9 mouse cellular contexts compared by ENCODE assay signal in the genomic region with DNA sequence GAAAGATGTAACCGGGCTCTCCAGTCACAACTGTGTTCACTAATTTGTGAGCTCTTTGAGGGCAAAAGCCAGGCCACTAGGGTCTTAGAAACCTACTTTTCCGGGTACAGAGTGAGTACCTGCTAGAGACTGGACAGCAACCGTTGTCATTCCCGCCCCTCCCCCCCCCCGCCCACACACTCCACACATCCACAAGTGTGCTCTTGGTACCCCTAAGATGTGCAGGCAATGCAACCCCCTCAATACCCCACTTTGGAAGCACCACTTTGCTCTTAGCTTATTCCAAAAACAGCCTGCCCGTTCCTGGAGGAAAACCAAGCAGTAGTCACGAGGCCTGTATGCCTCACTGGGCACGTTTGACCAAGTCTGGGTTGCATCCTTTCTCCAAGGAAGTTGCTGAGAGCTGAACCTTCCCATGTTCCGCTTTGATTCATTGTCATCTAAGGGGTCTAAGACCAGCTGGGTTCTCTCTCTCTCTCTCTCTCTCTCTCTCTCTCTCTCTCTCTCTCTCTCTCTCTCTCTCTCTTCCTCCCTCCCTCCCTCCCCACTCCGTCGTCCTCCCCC. TPM values are rescaled to one million over a fixed set of nuclear protein-coding genes. Genes with fewer than 3 reads are reported as not detected.
DNase-seq lines count a peak whose midpoint lies in the region; ATAC-seq and TF ChIP-seq lines count a peak whose summit lies in the region.
"Had no signal": no experiment of that assay in that cellular context is flagged by ENCODE, and none has a peak within 500 bp of the region (broad histone marks: within the 10 kb centered on the region; RNA-seq: fewer than 3 reads in every experiment).

No protein-coding gene starts in this region.

- H3K27me3 ChIP-seq in hindbrain, embryonic 14.5 days (ENCODE audit: control insufficient read depth, insufficient read depth, low read length): no peaks in the 10 kb centered on the region; the same call in 1 of the 2 replicates
- H3K27me3 ChIP-seq in midbrain, postnatal 0 days (ENCODE audit: insufficient read depth, low read length): peaks cover 5% of the 10 kb centered on the region; the same call in 1 of the 2 replicates
- peaks cover 46% of the 10 kb centered on the region for H3K27me3 ChIP-seq in lung, postnatal 0 days (replicated peaks; ENCODE audit: insufficient read depth, low read length)

- TF ChIP-seq EP300 in lung, postnatal 0 days (IDR thresholded peaks at IDR 0.05): no peak

- peak; percentile 28 for DNase-seq in embryo, embryonic 10 days (ENCODE audit: low spot score)
- DNase-seq in embryo, embryonic 9.5 days (ENCODE audit: extremely low spot score): no peak
- DNase-seq in cerebellum, postnatal 10 days: peak; percentile 70 to 73
- DNase-seq in hindbrain, embryonic 14.5 days (ENCODE audit: low spot score): peak; percentile 58
- peak; percentile 43 for DNase-seq in midbrain, postnatal 0 days (ENCODE audit: low spot score)
- no peak for DNase-seq in ovary, postnatal 36 days (ENCODE audit: low spot score)
- DNase-seq in lung, postnatal 0 days (ENCODE audit: low spot score): no peak
- no peak for DNase-seq in adrenal gland, adult 8-10 months

- no peaks in the 10 kb centered on the region for H3K9me3 ChIP-seq in hindbrain, embryonic 14.5 days (ENCODE audit: control insufficient read depth, low read length)
- H3K9me3 ChIP-seq in midbrain, postnatal 0 days (ENCODE audit: low read length): no peaks in the 10 kb centered on the region
- H3K9me3 ChIP-seq in lung, postnatal 0 days (ENCODE audit: low read length): no peaks in the 10 kb centered on the region

- peaks cover 30% of the 10 kb centered on the region for H3K4me1 ChIP-seq in hindbrain, embryonic 14.5 days (replicated peaks; ENCODE audit: control insufficient read depth, insufficient read depth, low read length)
- H3K4me1 ChIP-seq in midbrain, postnatal 0 days (ENCODE audit: insufficient read depth, low read length): peaks cover 12% of the 10 kb centered on the region; the same call in 1 of the 2 replicates
- 0 out of 2 replicates have a peak, but pooled peaks cover 5% of the 10 kb centered on the region for H3K4me1 ChIP-seq in lung, postnatal 0 days (ENCODE audit: insufficient read depth, low read depth, low read length)

- WGBS in hindbrain, embryonic 14.5 days: 11% methylated on average over 9 of the region's 11 CpGs
- WGBS in midbrain, postnatal 0 days: 13% methylated on average over 9 of the region's 11 CpGs
- WGBS in lung, postnatal 0 days: 4% methylated on average over 7 of the region's 11 CpGs

- peak; percentile 40; the same call in 1 of the 2 replicates for ATAC-seq in hindbrain, embryonic 14.5 days (ENCODE audit: low FRiP score)
- ATAC-seq in midbrain, postnatal 0 days (ENCODE audit: low FRiP score): no peak; the same call in 1 of the 2 replicates
- ATAC-seq in lung, postnatal 0 days: no peak

- H3K27ac ChIP-seq in hindbrain, embryonic 14.5 days: peak overlapping the region; percentile 76
- no peak overlapping the region for H3K27ac ChIP-seq in midbrain, postnatal 0 days (ENCODE audit: low read depth, low read length)
- no peak overlapping the region for H3K27ac ChIP-seq in lung, postnatal 0 days (ENCODE audit: low read length)

- peak overlapping the region; percentile 84 for H3K4me2 ChIP-seq in hindbrain, embryonic 14.5 days (replicated peaks)
- H3K4me2 ChIP-seq in midbrain, postnatal 0 days (ENCODE audit: low read depth, low read length, poor library complexity, severe bottlenecking): peak overlapping the region; percentile 91
- H3K4me2 ChIP-seq in lung, postnatal 0 days (replicated peaks; ENCODE audit: low read depth, low read length): no peak overlapping the region

- H3K36me3 ChIP-seq in hindbrain, embryonic 14.5 days (replicated peaks; ENCODE audit: control insufficient read depth, insufficient read depth): no peaks in the 10 kb centered on the region
- no peaks in the 10 kb centered on the region for H3K36me3 ChIP-seq in midbrain, postnatal 0 days (ENCODE audit: insufficient read depth, low read length)
- no peaks in the 10 kb centered on the region for H3K36me3 ChIP-seq in lung, postnatal 0 days (ENCODE audit: insufficient read depth, low read length)

- H3K4me3 ChIP-seq in hindbrain, embryonic 14.5 days (replicated peaks; ENCODE audit: low read length): peak overlapping the region; percentile 63
- H3K4me3 ChIP-seq in midbrain, postnatal 0 days (ENCODE audit: low read depth, low read length): peak overlapping the region; percentile 73
- no peak overlapping the region for H3K4me3 ChIP-seq in lung, postnatal 0 days (ENCODE audit: low read depth, low read length)

- peak overlapping the region; percentile 68; the same call in 1 of the 2 replicates for H3K9ac ChIP-seq in hindbrain, embryonic 14.5 days
- no peak overlapping the region for H3K9ac ChIP-seq in midbrain, postnatal 0 days (replicated peaks; ENCODE audit: low read length, poor library complexity, severe bottlenecking)
- H3K9ac ChIP-seq in lung, postnatal 0 days (replicated peaks; ENCODE audit: low read depth): no peak overlapping the region

- TF ChIP-seq CTCF in midbrain, postnatal 0 days (IDR thresholded peaks at IDR 0.05): no peak
- TF ChIP-seq CTCF in lung, postnatal 0 days (IDR thresholded peaks at IDR 0.05): no peak

RNA-seq across cellular contexts. Expression of a gene that starts 3.1 kb away (rescaled TPM):
- polyA plus RNA-seq in hindbrain, embryonic 14.5 days (2014; fragmentation: Nextera tagmentation; extraction: Ambion mirVana): 35.0 and 37.4 TPM in 2 replicates
- total RNA-seq in midbrain, postnatal 0 days (2014; rRNA removed): 22.5 and 30.7 TPM in 2 replicates
- 24.2 and 29.3 TPM in 2 replicates for polyA plus RNA-seq in midbrain, postnatal 0 days (2015; fragmentation: Nextera tagmentation; extraction: Ambion mirVana)
- 0.39 and 0.80 TPM in 2 replicates for polyA plus RNA-seq in lung, postnatal 0 days (2015; fragmentation: Nextera tagmentation; extraction: Ambion mirVana)
- total RNA-seq in adrenal gland, adult 8-10 months (2022): under 1 TPM in 2 of 4 experiments, not detected in 2; 0.09 to 0.10 TPM
- total RNA-seq: neutrophil, adult 5-6 weeks had no signal

Comparison
In these comparisons a context has a peak if more than half of its experiments do, and no peak if none do; other contexts are left out.
1. DNase-seq: peak in embryo, embryonic 10 days (single experiment), cerebellum, postnatal 10 days (2 of 2), hindbrain, embryonic 14.5 days (single experiment) and midbrain, postnatal 0 days (single experiment); none in embryo, embryonic 9.5 days (single experiment), ovary, postnatal 36 days (single experiment), lung, postnatal 0 days (single experiment) and adrenal gland, adult 8-10 months (single experiment).
2. RNA of a gene that starts 3.1 kb away (polyA plus RNA-seq): 35.0 to 37.4 TPM in hindbrain, embryonic 14.5 days and 24.2 to 29.3 TPM in midbrain, postnatal 0 days; 0.39 to 0.80 TPM in lung, postnatal 0 days; every median in the first group is over 10 times any median in the second.